Mouse (Mus musculus) frontal cortex, adult 2 months (tissue): Measurements from ENCODE around the gene Ovol1. TPM values are rescaled to one million over a fixed set of nuclear protein-coding genes. Genes with fewer than 3 reads are reported as not detected.

ENCODE experiments used
- DNase-seq, 2 experiments: peaks; one replicate each; pipeline ENCODE4 v3.0.0; 2022; ENCODE audit warnings: low spot score in 1 of 2; ENCODE audit errors: extremely low spot score in 1 of 2
- polyA plus RNA-seq: library from polyadenylated mRNA; depleted of rRNA; stranded (reverse); fragments of >200 nt; gene quantifications from 2 replicates; pipeline ENCODE4 v1.2.3, GENCODE M21; 2012

Gene Ovol1
- polyA plus RNA-seq, 1 experiment = 0.04 TPM

DNA sequence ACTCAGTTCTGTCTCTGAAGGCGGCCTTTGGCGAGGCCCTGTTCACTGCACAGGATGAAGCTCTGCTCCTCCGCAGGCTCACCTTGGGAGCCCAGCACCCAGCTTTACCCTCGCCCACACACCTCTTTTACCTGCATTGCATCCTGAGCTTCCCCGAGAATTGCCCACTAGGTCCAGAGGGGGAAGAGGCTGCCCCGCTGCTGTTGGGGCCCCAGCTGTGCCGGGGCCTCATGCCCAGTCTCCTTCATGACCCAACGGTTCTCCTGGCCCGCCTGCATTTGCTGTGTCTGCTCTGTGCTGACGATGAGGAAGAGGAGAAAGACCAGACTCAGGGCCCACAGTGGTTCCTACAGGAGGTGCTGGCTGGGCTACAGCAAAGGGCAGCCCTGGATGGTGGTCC is 9.1 kb upstream of the Ovol1 start:
- DNase-seq = no peak

- DNase-seq = peak; percentile 46 to 88
Measured at GRCm38 (mm10) chr19:5568470-5569140, 8.2 kb upstream of the Ovol1 start.

GRCm38 (mm10) chr19:5567534-5568469 is 7.4 kb upstream of the Ovol1 start, which contains the start of gene Ap5b1:
TSS of gene Ap5b1 (plus strand) at chr19:5568025.
- DNase-seq = peak; percentile 63 to 90

DNA sequence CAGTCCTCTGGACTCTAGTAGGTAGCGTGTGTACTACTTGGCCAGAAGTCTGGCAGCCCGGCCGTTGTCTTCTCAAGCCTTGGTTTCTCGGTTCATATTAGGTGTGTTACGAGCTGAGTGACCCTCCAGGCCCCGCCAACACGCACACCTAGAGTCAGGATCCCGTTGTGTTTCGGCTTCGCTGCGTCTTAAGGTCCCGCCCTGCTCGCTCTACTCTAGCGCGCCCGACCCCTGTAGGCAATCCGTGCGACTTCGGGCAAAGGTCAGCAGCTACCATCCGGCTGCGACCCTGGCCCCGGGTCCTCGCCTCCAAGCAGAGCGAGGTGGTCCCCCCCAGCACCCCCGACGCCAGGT is 6.7 kb upstream of the Ovol1 start:
- DNase-seq = no peak

DNA sequence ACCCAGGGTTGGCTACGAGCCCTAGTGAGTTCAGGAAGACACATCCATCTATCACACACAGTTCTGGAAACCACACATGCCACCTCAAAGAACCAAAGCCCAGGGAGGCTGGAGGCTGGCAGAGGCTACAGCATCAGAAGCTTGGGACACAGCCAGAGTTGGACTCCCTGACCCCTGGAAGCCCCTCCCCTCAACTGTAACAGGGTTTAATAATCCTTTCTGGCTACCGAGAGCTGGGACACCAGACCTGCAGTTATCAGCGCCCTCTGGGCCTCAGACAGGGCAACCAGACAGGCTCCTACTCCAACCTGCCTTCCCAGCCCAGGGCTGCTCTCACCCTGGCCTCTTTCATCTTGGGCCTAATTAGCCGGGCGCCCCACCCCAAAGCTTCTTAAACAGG is 5.9 kb upstream of the Ovol1 start:
- no peak for DNase-seq

GRCm38 (mm10) chr19:5562776-5563175 is 2.3 kb upstream of the Ovol1 start:
- no peak for DNase-seq

GRCm38 (mm10) chr19:5561886-5562285 is 1.4 kb upstream of the Ovol1 start:
- DNase-seq = no peak

DNA sequence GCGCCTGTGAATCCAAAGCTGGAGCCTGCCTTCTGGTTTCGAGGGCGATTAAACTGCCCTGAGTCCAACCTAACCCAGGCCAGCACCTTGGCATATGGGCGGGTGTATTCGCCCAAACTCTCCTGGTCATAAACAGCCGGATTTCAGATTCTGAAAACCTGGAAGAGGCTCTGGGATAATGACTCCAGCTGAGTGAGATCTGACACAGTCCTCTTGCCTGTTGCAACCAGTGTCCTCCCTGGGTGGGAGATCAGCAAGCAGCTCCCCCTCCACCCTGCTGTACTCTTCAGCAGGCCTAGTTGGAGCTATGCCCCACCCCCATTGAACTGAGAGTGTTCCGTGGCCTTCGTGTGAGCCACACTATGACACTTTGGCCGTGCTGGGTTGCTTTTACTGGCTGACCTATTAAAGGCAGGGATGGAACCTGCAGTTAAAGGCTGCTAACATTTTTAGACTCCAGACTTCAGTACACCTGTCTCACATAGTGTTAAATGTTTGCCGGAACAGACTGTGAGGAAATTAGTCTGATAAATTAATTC is 875 bp upstream of the Ovol1 start:
- no peak for DNase-seq

- DNase-seq = no peak
Measured at GRCm38 (mm10) chr19:5559631-5560456, 602 bp downstream of the Ovol1 start.

DNA sequence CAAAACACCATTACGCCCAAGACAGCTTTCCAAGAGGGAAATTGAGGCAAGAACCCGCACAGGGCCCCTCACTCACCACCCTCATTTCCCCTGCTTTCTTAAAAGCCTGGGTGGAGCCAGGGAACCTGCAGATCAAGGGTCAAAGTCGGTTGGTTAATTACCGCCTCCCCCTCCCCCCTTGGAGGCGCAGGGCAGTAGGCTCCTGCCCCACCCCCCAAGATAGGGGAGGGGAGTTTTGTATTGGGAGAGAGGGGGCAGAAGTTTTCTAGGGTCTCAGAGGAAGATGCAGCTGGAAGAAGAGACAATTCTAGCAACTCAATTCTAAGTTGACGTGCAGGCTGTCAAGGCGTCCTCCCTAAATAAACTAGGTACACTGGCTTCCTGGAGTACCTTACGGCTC is 1.2 kb downstream of the Ovol1 start:
- DNase-seq = no peak

GRCm38 (mm10) chr19:5558770-5559169 is 1.7 kb downstream of the Ovol1 start:
- DNase-seq = no peak

- no peak for DNase-seq
Measured at GRCm38 (mm10) chr19:5558169-5558568, 2.3 kb downstream of the Ovol1 start.

DNA sequence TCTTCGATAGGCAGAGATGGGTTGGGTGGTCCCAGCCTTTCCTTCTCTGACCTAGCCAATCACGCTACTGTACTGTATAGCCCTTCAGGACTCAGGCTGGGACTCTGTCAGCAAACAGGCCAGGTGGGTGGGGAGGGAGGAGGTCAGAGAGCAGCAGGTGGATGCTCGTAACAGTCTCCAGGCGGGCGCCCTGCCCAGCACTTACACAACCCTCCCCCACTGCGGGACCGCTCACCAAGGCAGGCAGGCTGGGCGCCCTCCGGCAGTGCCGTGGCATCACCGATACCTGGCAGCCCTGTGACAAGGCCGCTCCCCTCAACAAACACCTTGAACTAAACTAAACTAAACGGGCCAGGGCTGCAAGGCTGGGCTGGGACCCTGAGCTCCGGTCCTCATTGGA is 6.2 kb downstream of the Ovol1 start:
- no peak for DNase-seq

- DNase-seq = no peak
Measured at GRCm38 (mm10) chr19:5553802-5554201, 6.6 kb downstream of the Ovol1 start.

- no peak for DNase-seq
Measured at GRCm38 (mm10) chr19:5547471-5548056, 12.9 kb downstream of the Ovol1 start.

- DNase-seq = no peak
Measured at GRCm38 (mm10) chr19:5544031-5544430, 16.4 kb downstream of the Ovol1 start.

DNA sequence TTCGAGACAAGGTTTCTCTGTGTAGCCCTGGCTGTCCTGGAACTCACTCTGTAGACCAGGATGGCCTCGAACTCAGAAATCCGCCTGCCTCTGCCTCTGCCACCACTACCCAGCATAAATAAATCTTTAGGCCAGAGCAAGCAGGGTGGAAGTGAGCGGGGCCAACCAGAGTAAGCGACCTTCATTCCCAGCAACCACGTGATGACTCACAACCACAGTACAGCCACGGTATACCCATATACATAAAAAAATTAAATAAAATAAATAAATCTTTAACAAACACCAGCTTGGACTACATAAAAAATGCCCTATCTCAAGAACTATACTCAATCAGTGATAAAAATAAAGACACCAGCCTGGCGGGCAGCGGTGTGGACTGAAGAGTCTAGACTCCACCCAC is 17.1 kb downstream of the Ovol1 start:
- DNase-seq = no peak

- DNase-seq = no peak
Measured at GRCm38 (mm10) chr19:5538786-5539185, 21.7 kb downstream of the Ovol1 start.

GRCm38 (mm10) chr19:5532520-5532919 is 27.9 kb downstream of the Ovol1 start:
- no peak for DNase-seq

- DNase-seq = no peak
Measured at GRCm38 (mm10) chr19:5530138-5530524, 30.3 kb downstream of the Ovol1 start.
